Mouse (Mus musculus) adrenal gland (tissue): ENCODE results near the gene Tmem185b.

Source experiments
- intact Hi-C: fragments of 180-260 bp; cut with DNase I; formaldehyde crosslinking; loops from one replicate; pipeline ENCODE4 v1.15.1; 2025

The Tmem185b gene

GRCm38 (mm10) chr1:119537651-119538050 lies 11.7 kb downstream of the Tmem185b start:
- intact Hi-C loops: no loop called here

GRCm38 (mm10) chr1:119539252-119539651 lies 13.3 kb downstream of the Tmem185b start:
- intact Hi-C loops: no loop called here

GRCm38 (mm10) chr1:119540836-119541557 lies 15.0 kb downstream of the Tmem185b start:
- intact Hi-C loops: loop anchor here (10.0 kb wide), 1 partner anchor 384 kb away; no protein-coding TSS in a partner anchor

- intact Hi-C loops: loop anchor here (10.0 kb wide), 1 partner anchor 383 kb away; no protein-coding TSS in a partner anchor
Observed at GRCm38 (mm10) chr1:119541570-119541969, 15.6 kb downstream of the Tmem185b start.

- intact Hi-C loops: loop anchor here (10.0 kb wide), 1 partner anchor 381 kb away; no protein-coding TSS in a partner anchor
Observed at GRCm38 (mm10) chr1:119543316-119543715, 17.4 kb downstream of the Tmem185b start.

GRCm38 (mm10) chr1:119544611-119545155 lies 18.7 kb downstream of the Tmem185b start:
- intact Hi-C loops: loop anchor here (5.0 to 10.0 kb wide), 2 partner anchors 82 to 380 kb away; no protein-coding TSS in a partner anchor

- intact Hi-C loops: loop anchor here (5.0 to 10.0 kb wide), 2 partner anchors 83 to 380 kb away; no protein-coding TSS in a partner anchor
Observed at GRCm38 (mm10) chr1:119545164-119545563, 19.2 kb downstream of the Tmem185b start.

- intact Hi-C loops: loop anchor here (5.0 to 10.0 kb wide), 2 partner anchors 83 to 379 kb away; no protein-coding TSS in a partner anchor
Observed at GRCm38 (mm10) chr1:119545671-119546070, 19.7 kb downstream of the Tmem185b start.

GRCm38 (mm10) chr1:119546490-119546889 lies 20.5 kb downstream of the Tmem185b start:
- intact Hi-C loops: loop anchor here (5.0 to 10.0 kb wide), 2 partner anchors 84 to 378 kb away; no protein-coding TSS in a partner anchor

- intact Hi-C loops: loop anchor here (2.0 to 10.0 kb wide), 3 partner anchors 86 to 376 kb away; no protein-coding TSS in a partner anchor
Observed at GRCm38 (mm10) chr1:119548668-119549326, 22.8 kb downstream of the Tmem185b start.

GRCm38 (mm10) chr1:119549327-119549689 lies 23.3 kb downstream of the Tmem185b start:
- intact Hi-C loops: loop anchor here (2.0 to 10.0 kb wide), 3 partner anchors 87 to 375 kb away; no protein-coding TSS in a partner anchor

- intact Hi-C loops: no loop called here
Observed at GRCm38 (mm10) chr1:119550064-119550463, 24.1 kb downstream of the Tmem185b start.

GRCm38 (mm10) chr1:119551651-119552050 lies 25.7 kb downstream of the Tmem185b start:
- intact Hi-C loops: no loop called here

- intact Hi-C loops: no loop called here
Observed at GRCm38 (mm10) chr1:119555651-119556050, 29.7 kb downstream of the Tmem185b start.

- intact Hi-C loops: no loop called here
Observed at GRCm38 (mm10) chr1:119557641-119558395, 31.9 kb downstream of the Tmem185b start.

GRCm38 (mm10) chr1:119565531-119565930 lies 39.6 kb downstream of the Tmem185b start:
- intact Hi-C loops: no loop called here

GRCm38 (mm10) chr1:119570134-119570533 lies 44.2 kb downstream of the Tmem185b start:
- intact Hi-C loops: no loop called here
